ENCODE assay signal across 16 mouse cellular contexts in genomic region chr4:118281444-118282181, GRCm38 (mm10). TPM values are rescaled to one million over a fixed set of nuclear protein-coding genes. Genes with fewer than 3 reads are reported as not detected.
DNase-seq lines count a peak whose midpoint lies in the region; ATAC-seq lines count a peak whose summit lies in the region.
"Had no signal": no experiment of that assay in that cellular context is flagged by ENCODE, and none has a peak within 500 bp of the region (broad histone marks: within the 10 kb centered on the region; RNA-seq: fewer than 3 reads in every experiment).

No protein-coding gene starts in this region.

- peak overlapping the region; percentile 35; the same call in 1 of the 2 replicates for H3K27ac ChIP-seq in forebrain, embryonic 13.5 days
- H3K27ac ChIP-seq in forebrain, embryonic 12.5 days, result no peak overlapping the region; the same call in 1 of the 2 replicates
- peak overlapping the region; percentile 41; the same call in 1 of the 2 replicates for H3K27ac ChIP-seq in kidney, embryonic 15.5 days
- no peak overlapping the region for H3K27ac ChIP-seq in kidney, embryonic 16.5 days (ENCODE audit: low read length)
- H3K27ac ChIP-seq: hindbrain, embryonic 14.5 days had no signal

- DNase-seq in testis, postnatal 14 days (ENCODE audit: low spot score), result peak; percentile 41
- no peak for DNase-seq in testis, postnatal 10 days (ENCODE audit: low spot score)
- DNase-seq in gastrocnemius, postnatal 25 days, result no peak
- DNase-seq in left cerebral cortex, postnatal 10 days (ENCODE audit: extremely low spot score in 1 of 2, low spot score in 2 of 2), result no peak
- DNase-seq: cerebellum, adult 2 months; gastrocnemius, postnatal 14 days; kidney, adult 2 months; liver; lung, adult 2 months; right cerebral cortex, postnatal 4 days had no signal

- 69% methylated on average over 13 of the region's 13 CpGs for WGBS in forebrain, embryonic 13.5 days
- WGBS in forebrain, embryonic 12.5 days, result 69% methylated on average over 13 of the region's 13 CpGs
- WGBS in kidney, embryonic 15.5 days, result 50% methylated on average over 13 of the region's 13 CpGs
- 44% methylated on average over 13 of the region's 13 CpGs for WGBS in kidney, embryonic 16.5 days

- H3K36me3 ChIP-seq in forebrain, embryonic 13.5 days (ENCODE audit: poor library complexity, severe bottlenecking), result peaks cover 39% of the 10 kb centered on the region
- H3K36me3 ChIP-seq in forebrain, embryonic 12.5 days (replicated peaks), result peaks cover 51% of the 10 kb centered on the region
- peaks cover 42% of the 10 kb centered on the region for H3K36me3 ChIP-seq in kidney, embryonic 15.5 days
- H3K36me3 ChIP-seq in kidney, embryonic 16.5 days (ENCODE audit: insufficient read depth, low read length), result peaks cover 3% of the 10 kb centered on the region; the same call in 1 of the 2 replicates

- no peak overlapping the region for H3K4me3 ChIP-seq in forebrain, embryonic 13.5 days
- no peak overlapping the region for H3K4me3 ChIP-seq in forebrain, embryonic 12.5 days (replicated peaks)
- no peak overlapping the region for H3K4me3 ChIP-seq in kidney, embryonic 15.5 days (replicated peaks)
- no peak overlapping the region for H3K4me3 ChIP-seq in kidney, embryonic 16.5 days (ENCODE audit: low read length)

- ATAC-seq in forebrain, embryonic 13.5 days, result no peak
- no peak for ATAC-seq in forebrain, embryonic 12.5 days (ENCODE audit: low FRiP score)
- ATAC-seq in kidney, embryonic 15.5 days (replicated peaks; ENCODE audit: low FRiP score), result no peak
- no peak for ATAC-seq in kidney, embryonic 16.5 days (ENCODE audit: low FRiP score, low TSS enrichment)
- ATAC-seq: activated CD4-positive, CD25-positive, alpha-beta regulatory T cell, adult 4 months had no signal

- intact Hi-C loops in left cerebral cortex, postnatal 10 days (cut with DNase I), result no loop called here

- no peaks in the 10 kb centered on the region for H3K9me3 ChIP-seq in forebrain, embryonic 13.5 days (replicated peaks)
- H3K9me3 ChIP-seq in forebrain, embryonic 12.5 days, result no peaks in the 10 kb centered on the region
- no peaks in the 10 kb centered on the region for H3K9me3 ChIP-seq in kidney, embryonic 15.5 days (replicated peaks)
- no peaks in the 10 kb centered on the region for H3K9me3 ChIP-seq in kidney, embryonic 16.5 days (ENCODE audit: low read length)

- H3K27me3 ChIP-seq in forebrain, embryonic 13.5 days, result no peaks in the 10 kb centered on the region
- H3K27me3 ChIP-seq in forebrain, embryonic 12.5 days, result no peaks in the 10 kb centered on the region
- H3K27me3 ChIP-seq in kidney, embryonic 15.5 days, result no peaks in the 10 kb centered on the region
- no peaks in the 10 kb centered on the region for H3K27me3 ChIP-seq in kidney, embryonic 16.5 days (ENCODE audit: insufficient read depth, low read length)

- no peak overlapping the region for H3K4me2 ChIP-seq in forebrain, embryonic 13.5 days
- H3K4me2 ChIP-seq in forebrain, embryonic 12.5 days, result no peak overlapping the region
- no peak overlapping the region for H3K4me2 ChIP-seq in kidney, embryonic 15.5 days
- no peak overlapping the region for H3K4me2 ChIP-seq in kidney, embryonic 16.5 days (replicated peaks; ENCODE audit: low read depth, low read length)
- H3K4me2 ChIP-seq: hindbrain, embryonic 14.5 days had no signal

- no peak overlapping the region for H3K9ac ChIP-seq in forebrain, embryonic 13.5 days
- H3K9ac ChIP-seq in forebrain, embryonic 12.5 days, result no peak overlapping the region
- no peak overlapping the region for H3K9ac ChIP-seq in kidney, embryonic 15.5 days
- H3K9ac ChIP-seq in kidney, embryonic 16.5 days (replicated peaks; ENCODE audit: low read length), result no peak overlapping the region
- H3K9ac ChIP-seq: hindbrain, embryonic 14.5 days had no signal

- peaks cover 60% of the 10 kb centered on the region for H3K4me1 ChIP-seq in forebrain, embryonic 13.5 days
- H3K4me1 ChIP-seq in forebrain, embryonic 12.5 days, result peaks cover 59% of the 10 kb centered on the region
- H3K4me1 ChIP-seq in kidney, embryonic 15.5 days, result peaks cover 72% of the 10 kb centered on the region
- H3K4me1 ChIP-seq in kidney, embryonic 16.5 days (ENCODE audit: insufficient read depth, low read length), result peaks cover 48% of the 10 kb centered on the region

RNA-seq across cellular contexts. Expression of gene Ptprf, which starts 9.6 kb away (rescaled TPM):
- 62.9 and 76.1 TPM in 2 replicates for polyA plus RNA-seq in forebrain, embryonic 13.5 days (2015; fragmentation: Nextera tagmentation; extraction: Ambion mirVana)
- 118 and 122 TPM in 2 replicates for polyA plus RNA-seq in forebrain, embryonic 12.5 days (2016; fragmentation: Nextera tagmentation; extraction: Ambion mirVana)
- polyA plus RNA-seq in kidney, embryonic 15.5 days (2015; fragmentation: Nextera tagmentation; extraction: Ambion mirVana), result 64.2 and 64.4 TPM in 2 replicates
- 72.6 and 73.7 TPM in 2 replicates for polyA plus RNA-seq in kidney, embryonic 16.5 days (2015; fragmentation: Nextera tagmentation; extraction: Ambion mirVana)
- total RNA-seq in gastrocnemius, postnatal 25 days (2021), result 1 to 10 TPM; 3.7 to 4.8 TPM
- total RNA-seq in left cerebral cortex, postnatal 10 days (2021), result 100 to 1,000 TPM; 176 to 196 TPM

Comparison
In these comparisons a context has a peak if more than half of its experiments do, and no peak if none do; other contexts are left out.
1. H3K27ac ChIP-seq: peak in forebrain, embryonic 13.5 days (single experiment) and kidney, embryonic 15.5 days (single experiment); none in forebrain, embryonic 12.5 days (single experiment) and kidney, embryonic 16.5 days (single experiment).